Mouse (Mus musculus) myocyte (in vitro differentiated cells): ENCODE data around the gene Anp32b.

ENCODE experiments used
- MAX ChIP-seq: IDR thresholded peaks from one replicate; pipeline ENCODE4 v1.6.1; 2011; ENCODE audit warnings: low read depth, mild to moderate bottlenecking, control low read depth
- POLR2A ChIP-seq: IDR thresholded peaks from one replicate; pipeline ENCODE4 v1.6.1; 2011; ENCODE audit warnings: low read depth, mild to moderate bottlenecking, control low read depth, moderate library complexity; ENCODE audit not compliant: insufficient read length
- SRF ChIP-seq: IDR thresholded peaks from one replicate; pipeline ENCODE4 v1.6.1; 2011; ENCODE audit warnings: low read depth; ENCODE audit not compliant: control insufficient read depth, insufficient read length
- TCF12 ChIP-seq: IDR thresholded peaks from one replicate; pipeline ENCODE4 v1.6.1; 2011; ENCODE audit warnings: mild to moderate bottlenecking, control low read depth; ENCODE audit not compliant: poor library complexity, insufficient read depth, severe bottlenecking

- TF ChIP-seq MAX (no peak), SRF (no peak), TCF12 (no peak), POLR2A (no peak)
Measured at GRCm38 (mm10) chr4:46410677-46411076, 40.0 kb upstream of the Anp32b start.
